Mouse (Mus musculus) inflammation-experienced regulatory T-cells, adult 6 months (primary cell): Measurements from ENCODE around the gene 4921539E11Rik. TPM values are rescaled to one million over a fixed set of nuclear protein-coding genes. Genes with fewer than 3 reads are reported as not detected.

Experiments
- ATAC-seq: one replicate; pipeline ENCODE4 v1.8.0; 2017
- polyA plus RNA-seq, 3 experiments: library from polyadenylated mRNA; unstranded; fragments of 100-300 nt; shearing (Covaris generic); gene quantifications; one replicate each; pipeline ENCODE4 v1.2.1; 2017

The 4921539E11Rik gene
- polyA plus RNA-seq: not detected

- ATAC-seq: no peak
These were observed at the start of gene 4921539E11Rik for GRCm38 (mm10) chr4:103290763-103291162. 4921539E11Rik (minus strand) TSS chr4:103290863.

GRCm38 (mm10) chr4:103335134-103335533, 44.5 kb upstream of the 4921539E11Rik start:
- ATAC-seq: no peak

- ATAC-seq: no peak
These were observed 38.7 kb upstream of the 4921539E11Rik start for GRCm38 (mm10) chr4:103329348-103329747.

- ATAC-seq: no peak
These were observed 36.3 kb upstream of the 4921539E11Rik start for GRCm38 (mm10) chr4:103326994-103327393.

GRCm38 (mm10) chr4:103324688-103325451, 34.2 kb upstream of the 4921539E11Rik start:
- ATAC-seq: no peak

- ATAC-seq: no peak
These were observed 30.8 kb upstream of the 4921539E11Rik start for GRCm38 (mm10) chr4:103321461-103321860.

- no peak for ATAC-seq
These were observed 25.2 kb upstream of the 4921539E11Rik start for GRCm38 (mm10) chr4:103315861-103316260.

GRCm38 (mm10) chr4:103314526-103314910, 23.9 kb upstream of the 4921539E11Rik start:
- ATAC-seq: no peak

GRCm38 (mm10) chr4:103313587-103314525, 23.2 kb upstream of the 4921539E11Rik start, which contains the start of gene Oma1:
Oma1 (plus strand) TSS chr4:103313812.
- ATAC-seq: peak; percentile 94

GRCm38 (mm10) chr4:103303851-103304250, 13.2 kb upstream of the 4921539E11Rik start:
- ATAC-seq: no peak

GRCm38 (mm10) chr4:103299342-103299741, 8.7 kb upstream of the 4921539E11Rik start:
- ATAC-seq: no peak

GRCm38 (mm10) chr4:103288342-103288741, 2.3 kb downstream of the 4921539E11Rik start:
- no peak for ATAC-seq

GRCm38 (mm10) chr4:103273021-103273420, 17.6 kb downstream of the 4921539E11Rik start:
- no peak for ATAC-seq

- ATAC-seq: no peak
These were observed 21.3 kb downstream of the 4921539E11Rik start for GRCm38 (mm10) chr4:103269336-103269735.

- no peak for ATAC-seq
These were observed 25.5 kb downstream of the 4921539E11Rik start for GRCm38 (mm10) chr4:103265166-103265565.

GRCm38 (mm10) chr4:103263812-103264396, 26.8 kb downstream of the 4921539E11Rik start:
- ATAC-seq: no peak

GRCm38 (mm10) chr4:103263378-103263777, 27.3 kb downstream of the 4921539E11Rik start:
- ATAC-seq: no peak

- ATAC-seq: no peak
These were observed 31.8 kb downstream of the 4921539E11Rik start for GRCm38 (mm10) chr4:103258817-103259216.

- ATAC-seq: no peak
These were observed 36.8 kb downstream of the 4921539E11Rik start for GRCm38 (mm10) chr4:103253846-103254245.

GRCm38 (mm10) chr4:103249436-103250085, 41.1 kb downstream of the 4921539E11Rik start:
- no peak for ATAC-seq

- no peak for ATAC-seq
These were observed 42.9 kb downstream of the 4921539E11Rik start for GRCm38 (mm10) chr4:103247813-103248212.

GRCm38 (mm10) chr4:103247249-103247648, 43.4 kb downstream of the 4921539E11Rik start:
- no peak for ATAC-seq
